Mouse (Mus musculus): ENCODE data around the gene Tspan32.

Gene Tspan32

DNA sequence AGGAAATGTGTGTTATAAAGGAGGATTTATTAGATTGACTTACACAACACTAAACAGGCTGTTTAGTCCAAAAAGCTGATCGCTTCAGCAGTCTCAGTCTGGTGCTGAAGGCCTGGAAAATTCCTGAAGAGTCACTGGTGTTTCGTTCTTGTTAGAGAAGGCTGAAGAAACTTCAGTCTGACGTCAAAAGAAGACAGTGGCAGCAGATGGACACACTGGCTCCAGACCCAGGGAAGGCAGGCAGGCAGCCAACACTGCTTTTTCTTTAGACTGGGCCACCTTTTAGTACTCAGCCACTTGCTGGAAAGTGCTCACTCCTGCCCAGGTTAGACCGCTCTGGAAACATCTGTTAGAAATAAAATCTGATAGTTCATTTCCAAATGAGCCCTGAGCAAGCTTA is 28.7 kb downstream of the Tspan32 start:
- DNase-seq (ENCODE audit: low read depth) = no peak

DNA sequence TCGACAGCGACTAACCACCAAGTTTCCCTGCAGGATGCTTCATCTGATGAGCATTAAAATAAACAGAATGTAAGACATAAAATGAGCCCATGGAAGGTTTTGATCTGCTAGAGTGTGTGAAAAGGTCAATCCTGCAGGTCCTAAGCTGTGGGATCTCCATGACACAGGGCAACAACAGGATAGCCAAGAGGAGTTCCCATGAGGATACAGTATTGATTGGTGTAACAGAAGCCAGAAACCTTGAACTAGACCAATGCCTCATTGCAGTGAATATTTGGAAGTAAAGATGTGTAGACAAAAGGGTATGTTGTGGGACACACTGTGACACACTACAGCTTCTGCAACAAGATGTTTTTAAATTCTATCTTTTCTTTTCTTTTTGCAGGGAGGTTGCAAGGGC is 29.3 kb downstream of the Tspan32 start:
- DNase-seq (ENCODE audit: low read depth) = no peak

DNA sequence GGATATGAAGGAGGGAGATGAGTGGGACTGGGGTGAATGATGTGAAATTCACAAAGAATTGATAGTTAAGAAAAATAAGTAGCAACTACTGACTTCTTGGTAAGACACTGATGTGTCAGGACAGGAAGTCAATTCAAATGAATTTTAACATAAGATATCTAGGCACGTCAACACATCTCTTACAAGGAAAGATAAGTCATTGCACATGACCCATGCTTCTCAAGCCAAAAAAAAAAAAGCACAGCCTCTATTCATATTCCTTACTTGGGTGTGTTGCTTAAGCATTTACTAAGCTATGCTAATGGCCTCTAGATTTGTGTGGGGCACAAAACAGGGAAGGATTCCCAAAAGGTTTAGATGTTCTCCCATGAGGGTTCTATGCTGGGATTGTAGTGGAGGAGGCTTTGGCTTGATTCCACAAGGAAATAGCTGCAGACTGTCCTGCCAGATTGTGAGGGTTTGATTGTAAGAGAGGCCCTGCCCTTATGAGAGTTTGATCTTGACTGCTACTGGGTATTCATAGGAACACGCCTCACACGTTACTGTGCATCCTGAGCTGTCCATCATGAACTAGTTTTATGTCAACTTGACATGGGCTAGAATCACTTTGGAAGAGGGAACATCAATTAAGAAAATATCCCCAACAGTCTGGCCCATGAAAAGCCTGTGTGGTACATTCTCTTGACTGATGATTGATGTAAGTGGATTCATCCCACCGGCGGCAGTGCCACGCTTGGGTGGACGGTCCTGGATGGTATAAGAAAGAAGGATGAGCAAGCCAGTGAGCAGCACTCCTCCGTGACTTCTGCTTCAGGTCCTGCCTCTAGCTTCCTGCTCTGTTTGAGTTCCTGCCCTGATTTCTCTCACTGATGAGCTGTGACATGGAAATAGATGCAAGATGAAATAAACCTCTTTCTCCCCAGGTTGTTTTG is 29.9 kb downstream of the Tspan32 start:
- DNase-seq (ENCODE audit: low read depth) = no peak

DNA sequence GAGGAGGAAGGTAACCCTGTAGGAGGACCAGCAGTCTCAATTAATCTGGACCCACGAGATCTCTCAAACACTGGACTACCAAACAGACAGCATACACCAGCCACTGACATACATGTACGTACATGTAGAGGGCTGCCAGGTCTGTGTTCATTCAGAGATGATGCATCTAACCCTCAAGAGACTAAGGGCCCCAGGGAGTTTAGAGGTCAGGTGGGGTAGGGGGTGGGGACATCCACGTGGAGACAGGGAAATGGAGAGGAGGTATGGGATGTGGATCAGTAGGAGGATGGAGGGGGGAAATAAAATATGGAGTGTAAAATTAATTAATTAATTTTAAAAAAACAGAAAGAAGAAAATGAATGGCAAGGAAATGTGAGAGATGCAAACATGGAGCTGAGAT is 31.9 kb downstream of the Tspan32 start:
- DNase-seq (ENCODE audit: low read depth) = no peak

DNA sequence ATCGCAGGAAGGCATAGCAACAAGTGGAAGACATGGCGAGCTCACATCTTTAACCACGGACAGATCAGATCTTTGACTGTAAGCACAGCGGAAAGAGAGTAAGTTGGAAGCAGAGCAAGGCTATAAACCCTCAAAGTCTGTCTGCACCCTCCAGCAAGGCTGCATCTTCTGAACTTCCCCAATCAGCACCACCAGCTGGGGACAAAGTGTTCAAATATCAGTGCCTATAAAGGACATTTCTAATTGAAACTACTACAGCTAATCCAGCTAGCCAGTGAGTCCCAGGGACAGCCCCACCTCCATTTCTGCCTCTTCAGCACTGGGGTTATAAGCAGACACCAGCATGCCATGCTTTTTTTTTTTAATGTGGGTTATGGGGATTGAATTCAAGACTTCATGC is 32.5 kb downstream of the Tspan32 start:
- no peak for DNase-seq (ENCODE audit: low read depth)

DNA sequence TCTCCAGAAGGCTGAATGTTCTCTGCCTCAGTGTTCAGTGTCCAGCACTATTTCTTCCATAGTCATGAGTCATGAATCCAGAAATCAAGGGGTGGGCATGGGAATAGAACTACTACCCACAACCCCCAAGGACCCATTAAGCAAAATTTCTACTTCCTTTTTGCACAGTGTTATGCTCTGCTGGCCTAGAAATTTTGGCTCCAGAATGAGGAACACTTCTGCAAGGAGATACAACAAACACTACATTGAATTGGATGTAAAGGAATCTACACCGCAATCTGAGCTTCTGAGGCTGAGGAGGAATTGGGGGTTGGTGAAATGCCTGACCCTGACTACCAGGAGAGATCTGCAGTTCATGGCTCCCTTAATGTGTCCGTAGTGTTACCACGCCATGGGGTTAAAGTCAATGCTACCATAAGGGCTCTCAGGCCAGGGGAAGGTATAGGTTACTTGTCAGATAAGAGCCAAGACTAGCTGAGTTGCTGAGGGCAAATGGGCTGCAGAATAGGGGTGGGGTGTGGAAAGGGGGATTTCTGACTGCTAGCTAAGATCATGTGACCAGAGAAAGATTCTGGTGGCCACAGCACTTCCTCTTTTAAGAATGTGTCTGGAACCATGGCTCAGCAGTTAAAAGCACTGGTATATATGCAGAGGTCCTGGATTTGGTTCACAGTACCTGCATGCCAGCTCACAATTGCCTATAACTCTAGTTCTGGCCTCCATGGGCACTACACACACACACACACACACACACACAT is 33.5 kb downstream of the Tspan32 start:
- no peak for DNase-seq (ENCODE audit: low read depth)

DNA sequence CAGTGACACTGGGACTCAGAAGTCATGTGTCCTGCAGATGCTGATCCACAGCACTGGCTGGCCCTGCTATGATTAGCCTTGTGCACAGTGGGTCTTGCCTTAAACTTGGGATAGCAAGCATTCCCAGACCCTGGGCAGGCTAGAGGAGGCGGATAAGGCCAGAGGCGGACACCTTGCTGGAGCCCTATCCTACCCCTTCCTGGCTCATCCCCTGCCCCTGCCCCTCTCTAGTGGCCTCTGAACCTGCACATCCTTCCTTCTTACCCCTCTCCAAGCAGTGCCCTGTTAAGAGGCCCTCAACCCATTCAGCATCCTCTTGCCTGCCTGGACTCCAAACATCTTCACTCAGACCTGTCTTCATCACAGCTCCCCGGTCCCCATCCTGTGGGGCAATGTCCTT is 35.7 kb downstream of the Tspan32 start:
- DNase-seq (ENCODE audit: low read depth) = no peak

DNA sequence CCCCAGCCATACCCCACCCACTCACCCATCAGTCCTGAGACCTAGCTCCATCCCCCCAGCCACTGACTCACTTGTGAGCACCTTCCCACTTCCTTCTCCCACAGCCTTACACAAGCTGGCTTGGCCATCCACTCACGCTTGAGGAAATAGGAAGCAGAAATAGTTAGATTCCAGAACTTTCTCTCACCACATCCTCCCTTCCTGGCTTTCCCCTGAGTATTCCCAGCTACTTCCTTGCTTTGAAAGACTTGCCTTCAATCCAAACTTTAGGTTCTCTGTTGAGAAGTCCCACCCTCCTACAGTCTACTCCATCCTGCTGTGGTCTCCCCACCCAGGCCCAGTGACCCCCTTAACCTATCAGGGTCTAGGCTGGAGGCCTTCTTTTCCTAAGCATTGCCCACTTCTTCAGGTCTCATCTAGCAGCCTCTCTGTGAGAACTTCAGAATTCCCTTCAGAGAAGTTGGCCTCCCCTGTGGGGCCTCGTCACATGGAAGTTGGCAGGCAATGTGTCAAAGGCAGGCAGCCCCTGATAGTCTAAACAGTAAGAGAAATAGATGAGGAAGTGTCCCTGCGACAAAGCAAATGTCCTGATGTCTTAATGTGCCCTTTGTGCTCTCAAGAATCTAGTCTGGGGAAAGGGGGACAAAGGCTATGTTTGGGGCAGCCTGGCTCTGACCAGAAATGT is 36.4 kb downstream of the Tspan32 start:
- DNase-seq (ENCODE audit: low read depth) = no peak

DNA sequence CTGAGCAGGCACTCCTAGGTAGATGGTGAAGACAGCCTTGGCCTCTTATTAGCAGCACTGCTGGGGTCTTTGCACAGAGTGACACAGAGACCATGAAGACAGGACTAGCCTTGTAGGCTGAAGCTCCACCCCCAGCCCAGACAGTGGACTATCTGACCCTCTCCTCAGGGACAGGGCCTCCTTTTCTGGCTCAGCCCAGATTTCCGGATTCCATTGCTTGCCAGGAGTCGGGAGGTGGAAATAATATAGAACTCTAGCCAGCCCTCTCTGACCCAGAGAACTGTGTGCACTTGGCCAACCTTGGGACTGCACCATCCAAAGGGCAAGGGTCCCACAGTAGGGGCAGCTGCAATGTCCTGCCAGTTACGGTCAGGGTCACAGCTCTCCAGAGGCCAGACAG is 37.2 kb downstream of the Tspan32 start:
- DNase-seq (ENCODE audit: low read depth) = no peak

DNA sequence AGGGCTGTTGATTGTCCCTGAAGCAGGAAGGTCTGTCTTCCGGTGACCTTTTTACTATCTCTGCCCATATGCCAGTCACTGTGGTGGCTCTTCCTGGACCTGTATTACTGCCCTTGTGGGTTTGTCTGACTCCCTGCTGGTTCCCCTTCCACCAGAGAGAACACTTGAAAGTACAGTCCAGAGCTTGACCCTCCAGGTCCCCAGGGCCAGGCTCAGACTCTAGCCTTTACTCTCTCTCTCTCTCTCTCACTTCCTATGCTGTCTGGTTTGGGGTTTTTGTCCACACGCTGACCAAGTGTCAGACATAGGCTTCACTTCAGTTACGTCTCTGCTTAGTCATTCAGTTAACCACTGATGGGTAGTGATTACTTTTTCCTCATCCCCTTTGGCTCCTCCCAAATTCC is 38.1 kb downstream of the Tspan32 start:
- DNase-seq (ENCODE audit: low read depth) = no peak

DNA sequence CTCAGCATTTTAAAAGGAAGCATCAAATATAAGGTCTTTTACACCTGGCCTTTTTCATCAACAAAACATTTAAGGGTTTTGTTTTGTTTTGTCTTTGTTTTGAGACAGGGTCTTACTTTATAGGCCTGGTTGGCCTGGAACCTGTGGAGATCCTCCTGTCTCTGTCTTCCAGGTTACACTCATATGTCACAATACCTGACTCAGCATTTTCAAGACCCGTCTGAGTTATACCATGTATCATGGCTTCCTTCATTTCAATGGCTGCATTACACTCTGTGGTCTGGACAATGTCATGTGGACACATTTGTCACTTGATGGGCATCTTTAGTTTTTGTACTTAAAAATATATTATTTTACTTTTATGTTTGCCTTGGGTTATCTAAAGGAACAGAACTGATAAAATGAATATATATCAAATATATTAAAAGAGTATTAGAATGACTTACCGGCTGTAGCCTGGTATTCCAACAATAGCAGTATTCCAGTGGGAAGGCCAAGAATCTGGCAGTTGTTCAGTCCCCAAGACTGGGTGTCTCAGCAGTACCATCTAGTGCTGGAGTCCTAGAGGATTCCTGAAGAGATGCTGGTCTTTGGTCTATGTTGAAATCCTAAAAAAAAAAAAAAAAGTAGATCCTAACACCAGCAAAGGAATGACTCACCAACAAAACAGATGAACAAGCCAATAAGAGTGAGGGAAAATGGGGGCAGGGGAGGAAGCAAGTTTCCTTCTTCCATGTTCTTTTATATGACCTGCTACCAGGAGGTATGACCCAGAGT is 39.4 kb downstream of the Tspan32 start:
- no peak for DNase-seq (ENCODE audit: low read depth)

DNA sequence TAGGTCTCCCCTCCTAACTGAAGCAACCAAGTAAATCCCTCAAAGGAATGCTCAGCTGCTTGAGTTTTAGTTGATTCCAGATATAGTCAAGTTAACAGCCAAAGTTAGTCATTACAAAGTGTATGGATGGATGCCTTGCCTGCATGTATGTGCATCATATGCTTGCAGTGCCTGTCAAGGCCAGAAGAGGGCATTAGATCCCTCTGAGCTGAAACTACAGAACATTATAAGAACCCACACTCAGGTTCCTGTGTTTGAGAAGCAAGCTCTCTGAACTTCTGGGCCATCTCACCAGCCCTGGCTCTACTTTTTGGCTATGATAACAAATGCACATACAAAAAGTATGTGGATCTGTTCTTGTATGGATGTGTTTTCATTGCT is 40.0 kb downstream of the Tspan32 start:
- DNase-seq (ENCODE audit: low read depth) = no peak

DNA sequence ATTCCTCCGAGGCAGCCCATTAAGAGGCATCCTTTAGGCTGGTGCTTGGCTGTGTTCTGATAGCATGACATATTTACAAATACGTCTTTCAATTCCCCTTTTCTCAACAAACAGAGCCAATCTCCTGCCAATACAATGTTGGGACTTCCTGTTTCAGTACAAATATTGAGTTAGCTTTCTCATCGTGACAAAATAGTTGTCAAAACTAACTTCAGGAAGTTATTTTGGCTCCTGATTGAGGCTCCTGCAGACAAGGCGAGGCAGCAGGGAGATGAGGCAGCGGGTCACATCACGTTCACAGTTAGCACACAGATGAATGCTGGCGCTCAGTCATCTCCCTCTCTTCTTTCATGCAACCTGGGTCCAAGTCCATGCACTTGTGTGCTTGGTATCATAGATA is 41.5 kb downstream of the Tspan32 start:
- DNase-seq (ENCODE audit: low read depth) = no peak

DNA sequence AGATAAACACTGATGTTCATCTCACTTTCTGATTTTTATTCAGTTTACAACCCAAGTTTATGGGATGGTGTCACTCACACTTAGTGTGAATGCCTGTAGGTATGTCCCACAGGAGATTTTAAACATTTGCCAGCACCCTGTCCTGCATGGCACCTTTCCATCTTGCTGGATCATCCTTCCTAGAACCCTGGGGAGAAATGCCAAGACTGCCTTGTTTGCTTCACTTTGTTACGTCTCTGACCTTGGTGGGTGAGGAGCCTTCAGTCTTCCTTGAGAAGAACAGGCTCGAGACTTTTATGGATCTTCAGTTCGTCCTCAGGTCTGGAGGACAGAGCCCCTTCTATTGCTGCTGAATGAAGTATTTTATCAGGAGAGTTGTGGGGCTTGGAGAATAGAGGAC is 44.5 kb downstream of the Tspan32 start:
- no peak for DNase-seq (ENCODE audit: low read depth)

DNA sequence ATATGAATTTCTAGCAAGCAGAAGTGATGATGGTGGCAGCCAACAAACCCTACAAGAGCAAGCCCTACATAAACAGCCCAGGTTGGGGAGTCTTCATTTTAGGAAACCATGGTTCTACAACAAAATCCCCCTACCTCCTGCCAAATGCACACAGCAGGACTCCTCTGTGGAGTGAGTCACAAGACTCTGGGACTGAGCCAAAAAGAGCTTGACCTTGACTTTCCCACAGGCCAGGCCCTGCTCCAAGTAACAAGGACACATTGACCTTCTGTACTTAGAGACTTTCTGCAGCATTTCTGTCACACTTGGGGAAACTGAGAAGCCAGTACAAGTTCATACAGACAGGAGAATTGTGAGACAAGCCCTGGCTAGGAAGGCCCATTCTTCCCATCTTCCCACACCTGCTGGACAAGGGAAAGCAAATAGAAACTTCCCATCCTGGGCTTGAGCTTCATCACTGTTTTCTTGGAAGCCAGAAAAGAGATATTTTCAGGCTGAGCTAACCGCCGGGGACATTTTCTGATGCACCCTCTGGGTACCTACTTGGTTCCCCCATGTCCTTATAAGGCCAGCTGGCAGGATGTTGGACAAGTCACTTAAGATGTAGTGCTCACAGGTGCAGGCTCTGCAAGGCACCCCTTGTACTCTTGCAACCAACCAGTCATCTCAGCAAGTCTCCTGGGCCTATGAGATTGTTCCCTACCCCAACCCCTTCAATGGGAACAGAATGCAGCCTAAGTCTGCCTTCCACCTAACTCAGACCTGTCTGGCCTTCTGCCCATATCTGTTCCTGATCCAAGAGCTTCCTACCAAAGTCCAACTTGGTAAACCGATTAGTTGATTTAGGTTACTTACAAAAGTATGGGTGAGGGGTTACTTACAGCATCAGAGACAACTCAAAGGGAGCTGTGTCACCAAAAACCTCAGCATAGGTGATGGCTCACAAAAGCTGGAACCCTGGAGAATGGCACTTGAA is 45.3 kb downstream of the Tspan32 start:
- no peak for DNase-seq (ENCODE audit: low read depth)

DNA sequence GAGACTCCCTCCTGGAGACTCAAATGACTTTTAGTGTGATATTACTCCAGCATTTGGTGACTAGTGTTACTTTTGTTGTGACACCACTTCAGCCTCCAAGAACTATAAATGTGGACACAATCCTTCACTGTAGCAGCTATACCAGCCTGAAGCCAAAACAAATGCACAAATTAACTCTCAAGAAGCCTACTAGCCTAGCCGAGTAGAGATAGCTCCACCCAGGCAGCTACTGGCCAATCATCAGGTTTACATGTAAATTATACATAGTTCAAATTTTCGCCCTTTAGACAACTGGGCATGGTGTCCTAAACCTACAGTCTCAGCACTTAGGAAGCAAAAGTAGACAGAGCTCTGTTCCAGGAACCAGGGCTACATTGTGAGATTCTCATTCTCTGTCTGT is 46.5 kb downstream of the Tspan32 start:
- no peak for DNase-seq (ENCODE audit: low read depth)

DNA sequence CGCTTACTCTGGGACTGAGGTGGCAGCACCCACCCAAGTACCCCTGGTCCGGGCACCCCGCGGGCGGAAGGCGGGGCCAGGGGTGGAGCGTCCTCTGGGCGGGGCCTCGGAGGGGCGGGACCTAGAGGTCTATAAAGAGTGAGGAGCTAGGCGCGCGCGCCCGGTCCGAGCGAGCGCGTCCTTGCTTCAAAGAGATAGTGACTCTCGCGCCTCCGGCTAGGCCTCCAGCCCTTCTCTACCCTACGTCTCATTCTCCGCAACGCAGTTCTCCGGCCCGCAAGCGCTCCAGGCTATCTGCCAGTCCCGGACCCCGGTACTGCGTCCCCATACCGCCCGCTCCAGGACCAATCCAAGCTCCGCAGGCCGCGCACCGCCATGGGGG is 47.8 kb downstream of the Tspan32 start, which contains the start of gene Cd81:
Cd81 (plus strand) TSS at position 114 of the 382 bp plus-strand sequence.
- DNase-seq (ENCODE audit: low read depth) = no peak

DNA sequence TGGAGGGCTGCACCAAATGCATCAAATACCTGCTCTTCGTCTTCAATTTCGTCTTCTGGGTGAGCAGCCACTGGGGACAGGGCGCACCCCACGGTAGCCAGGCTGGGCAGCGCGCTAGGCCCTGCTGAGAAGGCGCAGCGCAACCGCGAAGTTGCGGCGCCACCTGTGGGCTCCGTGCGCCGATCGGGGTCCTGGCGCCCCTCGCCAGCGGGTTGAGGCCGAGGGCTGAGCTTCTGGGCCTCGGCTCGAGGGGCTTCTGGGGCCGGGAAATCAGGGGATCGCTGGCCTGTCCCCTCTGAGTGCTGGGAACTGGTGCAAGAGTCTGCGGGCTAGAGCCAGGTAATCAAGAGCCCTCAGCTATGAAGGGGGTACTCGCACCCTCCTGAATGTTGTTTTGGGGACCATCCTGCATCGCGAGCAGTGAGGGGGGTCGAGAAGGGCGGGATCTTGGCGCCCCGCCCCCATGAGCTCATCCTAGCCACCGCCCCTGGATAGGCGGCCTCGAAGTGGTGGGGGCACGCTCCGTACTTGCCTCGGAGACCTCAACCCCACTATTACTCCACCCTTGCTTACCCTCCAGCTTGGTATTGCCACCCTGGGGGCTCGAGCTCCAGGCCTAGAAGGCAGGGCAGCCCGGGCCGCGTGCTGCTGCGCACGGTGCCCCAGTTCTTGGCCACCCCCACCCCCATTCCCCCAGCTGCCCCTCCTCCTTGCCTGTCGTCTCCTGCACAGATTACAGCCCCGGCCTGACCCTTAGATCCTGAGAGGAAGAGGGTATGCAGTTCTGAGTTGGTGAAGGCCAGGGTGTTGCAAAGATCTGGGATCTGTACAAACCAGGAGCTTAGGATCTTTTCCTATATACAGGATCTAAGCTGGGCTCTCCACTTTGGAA is 48.4 kb downstream of the Tspan32 start:
- DNase-seq (ENCODE audit: low read depth) = no peak

DNA sequence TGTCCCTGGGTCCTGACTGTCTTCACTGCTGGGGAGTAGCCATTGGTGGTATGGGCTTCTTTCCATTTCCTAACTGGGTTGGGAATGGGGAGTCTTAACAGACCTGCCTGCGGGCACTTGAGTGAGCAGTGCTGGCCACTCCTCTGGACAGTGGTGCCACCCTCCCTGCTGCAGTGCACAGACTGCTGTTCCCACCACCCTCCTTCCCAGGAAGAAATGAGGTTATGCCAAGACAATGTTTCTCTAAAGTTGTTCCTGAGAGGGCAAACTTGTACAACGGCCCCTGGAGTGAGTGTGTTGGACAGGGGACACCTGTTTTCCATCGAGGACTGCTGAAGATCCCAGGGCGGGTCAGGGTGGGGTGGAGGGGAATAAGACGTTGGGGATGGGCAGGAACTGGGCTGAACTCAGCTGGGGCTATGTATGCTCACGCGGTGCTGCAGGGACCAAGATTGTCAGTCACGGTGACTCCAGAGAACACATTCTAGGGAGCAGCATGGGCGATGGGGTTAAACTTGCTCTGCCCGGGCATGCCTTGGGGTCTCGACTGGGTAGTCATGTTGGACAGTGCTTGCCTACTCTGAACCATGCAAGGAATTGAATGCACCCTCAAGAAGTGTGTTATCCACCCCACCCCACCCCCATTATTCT is 49.2 kb downstream of the Tspan32 start:
- DNase-seq (ENCODE audit: low read depth) = no peak
